Mouse (Mus musculus): ENCODE data around the gene Cd3eap.

- TF ChIP-seq NRF1 (IDR thresholded peaks at IDR 0.05; ENCODE audit: low read depth, low read length), result no peak
- TF ChIP-seq RAD21 (IDR thresholded peaks at IDR 0.05; ENCODE audit: low read depth, low read length), result no peak
- no peak for TF ChIP-seq MAX (IDR thresholded peaks at IDR 0.05; ENCODE audit: low read length)
- no peak for TF ChIP-seq RCOR1 (conservative IDR thresholded peaks at IDR 0.05; ENCODE audit: low read depth, low read length)
- TF ChIP-seq CTCF (conservative IDR thresholded peaks at IDR 0.05 in 1 of 2, IDR thresholded peaks at IDR 0.05 in 1 of 2; ENCODE audit: low read depth in 2 of 2, low read length in 2 of 2), result no peak
- TF ChIP-seq MEF2A (IDR thresholded peaks at IDR 0.05; ENCODE audit: borderline replicate concordance, low read depth, low read length), result no peak
- no peak for TF ChIP-seq POLR2AphosphoS2 (IDR thresholded peaks at IDR 0.05; ENCODE audit: low read depth, low read length)
- TF ChIP-seq POLR2A (IDR thresholded peaks at IDR 0.05; ENCODE audit: low read depth, low read length), result no peak
- TF ChIP-seq JUND (conservative IDR thresholded peaks at IDR 0.05; ENCODE audit: low read depth, low read length), result no peak
- no peak for TF ChIP-seq ZNF384 (IDR thresholded peaks at IDR 0.05; ENCODE audit: low read depth, low read length)
These were observed 36.8 kb downstream of the Cd3eap start for GRCm38 (mm10) chr7:19322489-19322888.
